Mouse (Mus musculus) ES-E14 (cell line): Measurements from ENCODE around the gene Zbtb3.

Experiments used
- CHD2 ChIP-seq: IDR thresholded peaks from 2 replicates; pipeline ENCODE4 v1.6.1; 2014; ENCODE audit warnings: mild to moderate bottlenecking, low read depth, low read length, inconsistent platforms
- HCFC1 ChIP-seq: IDR thresholded peaks from 2 replicates; pipeline ENCODE4 v1.6.1; 2012; ENCODE audit warnings: low read length, inconsistent platforms, borderline replicate concordance; ENCODE audit not compliant: insufficient read depth
- MAFK ChIP-seq: IDR thresholded peaks from 2 replicates; pipeline ENCODE4 v1.6.1; 2014; ENCODE audit warnings: mild to moderate bottlenecking, low read depth, low read length, inconsistent platforms; ENCODE audit not compliant: insufficient read depth
- ZC3H11A ChIP-seq: IDR thresholded peaks from 2 replicates; pipeline ENCODE4 v1.6.1; 2012; ENCODE audit warnings: low read depth, mild to moderate bottlenecking, inconsistent platforms, low read length, borderline replicate concordance

- TF ChIP-seq HCFC1 (no peak), MAFK (no peak), CHD2 (no peak), ZC3H11A (no peak)
These were observed 13.8 kb upstream of the Zbtb3 start for GRCm38 (mm10) chr19:8788521-8788920.
